Mouse (Mus musculus) lung, postnatal 0 days (tissue): ENCODE results near the gene Shisa8. TPM values are rescaled to one million over a fixed set of nuclear protein-coding genes. Genes with fewer than 3 reads are reported as not detected.
A peak's percentile ranks its signal among the peaks of the same experiment; 100 is the strongest.
"Not testable (repeated sequence)": the region's sequence is repeated elsewhere in the genome, so short reads cannot be mapped to it uniquely, and the experiment has no call there.

ENCODE experiments used
- ATAC-seq: fragments of 200-750 bp; cut with Nextera tagmentation; 2 replicates; pipeline ENCODE4 v1.8.0; 2017; ENCODE audit warnings: moderate library complexity
- DNase-seq: peaks from one replicate; pipeline ENCODE4 v3.0.0-alpha.2; 2016; ENCODE audit warnings: low spot score
- H3K27ac ChIP-seq: fragments of 300-500 bp; sonication (generic); 2 replicates; pipeline ENCODE4 v1.5.1; 2014; ENCODE audit warnings: antibody characterized with exemption, mild to moderate bottlenecking, low read length, mixed read lengths
- H3K27me3 ChIP-seq: fragments of 300-500 bp; sonication (generic); replicated peaks from 2 replicates; pipeline ENCODE4 v1.6.1; 2014; ENCODE audit warnings: low read length, mixed read lengths; ENCODE audit not compliant: insufficient read depth
- H3K36me3 ChIP-seq: fragments of 300-500 bp; sonication (generic); 2 replicates; pipeline ENCODE4 v1.6.1; 2014; ENCODE audit warnings: low read length, mixed read lengths; ENCODE audit not compliant: insufficient read depth
- H3K4me1 ChIP-seq: fragments of 300-500 bp; sonication (generic); 2 replicates; pipeline ENCODE4 v1.6.1; 2014; ENCODE audit warnings: antibody characterized with exemption, low read depth, low read length, mixed read lengths; ENCODE audit not compliant: insufficient read depth
- H3K4me2 ChIP-seq: fragments of 300-500 bp; sonication (generic); replicated peaks from 2 replicates; pipeline ENCODE4 v1.6.1; 2014; ENCODE audit warnings: low read depth, mild to moderate bottlenecking, low read length, moderate library complexity, mixed read lengths
- H3K4me3 ChIP-seq: fragments of 300-500 bp; sonication (generic); 2 replicates; pipeline ENCODE4 v1.5.1; 2014; ENCODE audit warnings: low read depth, low read length
- H3K9ac ChIP-seq: fragments of 300-500 bp; sonication (generic); replicated peaks from 2 replicates; pipeline ENCODE4 v1.6.1; 2014; ENCODE audit warnings: low read depth, mild to moderate bottlenecking
- H3K9me3 ChIP-seq: fragments of 300-500 bp; sonication (generic); 2 replicates; pipeline ENCODE4 v1.6.1; 2016; ENCODE audit warnings: low read length, mixed read lengths
- CTCF ChIP-seq: IDR thresholded peaks from 2 replicates; pipeline ENCODE4 v1.5.1; 2016; ENCODE audit warnings: antibody characterized with exemption, mild to moderate bottlenecking
- EP300 ChIP-seq: IDR thresholded peaks from 2 replicates; pipeline ENCODE4 v1.6.1; 2016; ENCODE audit warnings: antibody characterized with exemption, mild to moderate bottlenecking, control low read depth
- WGBS: fragments of 180-500 bp; shearing (Covaris S2); extraction: QIAGEN DNeasy Blood & Tissue Kit; methylation state at CpG from one replicate; pipeline ENCODE4 v1.1.7; 2014; 5-methylcytosine and 5-hydroxymethylcytosine counted together
- polyA plus RNA-seq: library from polyadenylated mRNA; unstranded; fragments of >200 nt; fragmentation: Nextera tagmentation; extraction: Ambion mirVana; gene quantifications from 2 replicates; pipeline ENCODE4 v1.2.1, GENCODE M21; 2015

The Shisa8 gene
- polyA plus RNA-seq, 1 experiment from 2014 or later, result 0.29 TPM

DNA sequence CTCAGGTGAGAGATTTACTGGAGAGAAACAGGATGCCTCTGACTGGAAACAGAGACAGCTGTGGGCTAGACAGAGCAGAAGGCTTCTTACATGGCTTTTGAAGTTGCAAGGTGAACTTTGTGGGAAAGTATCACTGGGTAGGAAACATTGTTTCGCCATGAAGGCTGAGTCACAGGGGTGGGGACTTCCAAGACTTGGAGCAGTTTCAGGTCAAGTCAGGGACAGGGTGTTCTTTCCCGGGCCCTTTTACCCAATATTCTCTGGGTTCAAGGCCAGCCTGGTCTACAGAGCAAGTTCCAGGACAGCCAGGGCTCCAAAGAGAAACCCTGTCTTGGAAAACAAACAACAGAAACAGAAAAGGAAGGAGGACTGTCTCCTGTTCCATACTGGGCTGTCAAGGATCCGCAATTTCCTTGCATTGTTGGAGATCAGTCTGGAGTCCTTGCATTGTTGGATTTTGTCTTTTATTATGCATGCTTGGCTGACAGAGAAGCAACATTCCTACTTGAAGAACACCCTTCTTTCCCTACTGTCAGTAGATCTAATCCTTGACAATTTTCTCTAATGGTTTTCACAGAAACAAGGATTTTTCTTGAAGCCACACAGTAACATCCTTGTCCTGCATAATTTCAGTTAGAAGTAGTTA lies 34.6 kb upstream of the Shisa8 start:
- Histone ChIP-seq H3K27me3 (no peaks in the 10 kb centered on the region), H3K9me3 (no peaks in the 10 kb centered on the region), H3K27ac (no peak overlapping the region), H3K4me3 (no peak overlapping the region), H3K4me2 (no peak overlapping the region), H3K36me3 (no peaks in the 10 kb centered on the region), H3K9ac (no peak overlapping the region), H3K4me1 (peaks cover 5% of the 10 kb centered on the region; the same call in 1 of the 2 replicates)
- peak; percentile 9 for DNase-seq
- no peak for ATAC-seq
- TF ChIP-seq EP300 (0 out of 2 replicates have a peak, but pooled peaks have one; percentile 29), CTCF (no peak)
- WGBS, result 63% methylated on average over 3 of the region's 3 CpGs

DNA sequence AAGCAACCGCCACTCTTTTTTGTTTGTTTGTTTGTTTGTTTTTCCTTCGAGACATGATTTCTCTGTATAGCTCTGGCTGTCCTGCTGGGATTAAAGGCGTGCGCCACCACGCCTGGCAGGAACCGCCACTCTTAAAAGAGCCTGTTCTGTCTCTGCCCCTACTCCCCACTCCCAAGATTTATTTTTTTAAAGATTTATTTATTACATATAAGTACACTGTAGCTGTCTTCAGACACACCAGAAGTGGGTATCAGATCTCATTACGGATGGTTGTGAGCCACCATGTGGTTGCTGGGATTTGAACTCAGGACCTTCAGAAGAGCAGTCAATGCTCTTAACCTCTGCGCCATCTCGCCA lies 32.2 kb upstream of the Shisa8 start:
- H3K9ac ChIP-seq, H3K36me3 ChIP-seq, H3K27me3 ChIP-seq, H3K9me3 ChIP-seq, DNase-seq, H3K4me1 ChIP-seq, H3K27ac ChIP-seq, ATAC-seq: not testable (repeated sequence)
- peak overlapping the region; percentile 69 for H3K4me3 ChIP-seq
- 20% methylated on average over 9 of the region's 9 CpGs for WGBS
- peak overlapping the region; percentile 81 for H3K4me2 ChIP-seq

DNA sequence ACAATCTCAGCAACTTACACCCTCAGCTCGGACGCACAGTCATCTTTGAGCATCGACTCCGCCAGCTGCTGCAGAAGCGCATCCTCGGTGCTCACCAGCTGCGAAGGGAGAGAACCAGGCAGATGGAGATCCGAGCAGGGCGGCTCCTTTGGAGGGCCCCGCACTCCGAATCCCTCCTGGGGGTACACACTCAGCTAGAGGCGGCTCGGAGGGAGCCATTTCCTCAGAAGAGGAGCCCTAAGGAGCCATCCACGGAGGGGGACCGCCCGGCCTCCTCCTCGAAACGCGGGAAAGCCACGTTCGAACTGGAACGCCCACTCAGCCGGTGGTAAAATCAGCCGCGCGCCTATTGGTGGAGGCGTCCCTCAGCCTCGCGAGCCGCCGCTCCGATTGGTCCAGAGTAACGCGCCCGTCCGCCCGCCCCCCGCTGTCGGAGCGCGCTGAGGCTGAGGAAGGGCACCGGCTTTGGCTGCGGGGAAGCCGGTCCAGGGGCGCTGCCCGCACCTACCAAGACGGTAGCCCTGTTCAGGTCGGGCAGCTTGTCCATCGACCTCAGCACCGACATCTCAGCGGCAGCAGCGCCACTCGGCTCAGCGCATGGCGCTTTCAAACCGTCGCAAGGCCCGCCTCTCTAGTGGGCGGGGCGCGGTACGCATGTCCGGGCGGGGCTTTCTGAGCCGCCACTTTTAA lies 31.6 kb upstream of the Shisa8 start, which contains the start of gene Cenpm:
Gene Cenpm, minus strand, starts transcription at position 634 of the 690 bp plus-strand sequence.
- Histone ChIP-seq H3K9me3 (no peaks in the 10 kb centered on the region), H3K27me3 (no peaks in the 10 kb centered on the region), H3K4me2 (peak within 1 kb of the TSS; percentile 81), H3K4me1 (peaks cover 5% of the 10 kb centered on the region; the same call in 1 of the 2 replicates), H3K27ac (no peak within 1 kb of the TSS), H3K36me3 (no peaks in the 10 kb centered on the region), H3K9ac (0 out of 2 replicates have a peak within 1 kb of the TSS, but pooled peaks have one; percentile 23), H3K4me3 (peak within 1 kb of the TSS; percentile 69)
- TF ChIP-seq EP300 (no peak), CTCF (no peak)
- DNase-seq (peak; percentile 92), ATAC-seq (peak; percentile 99)
- WGBS, result under 1% methylated on average over 59 of the region's 65 CpGs

DNA sequence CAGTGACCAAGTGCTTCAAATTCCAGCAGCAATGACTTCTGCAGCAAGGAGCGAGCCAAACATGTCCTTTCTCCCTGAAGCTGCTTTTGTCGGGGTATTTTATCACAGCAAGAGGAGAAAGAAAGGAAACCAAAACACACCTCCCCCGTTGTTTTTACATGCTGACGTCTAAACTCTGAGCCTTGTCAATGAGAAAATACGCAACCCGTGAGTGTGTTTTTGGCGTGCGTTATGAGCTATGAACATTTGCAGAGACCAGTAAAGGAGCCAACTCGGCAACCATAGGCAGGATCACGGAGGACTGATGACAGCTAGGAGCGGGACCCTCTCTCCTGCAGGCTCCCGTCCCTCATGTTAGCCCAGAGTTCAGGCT lies 31.1 kb upstream of the Shisa8 start:
- 1% methylated on average over 12 of the region's 12 CpGs for WGBS
- H3K27ac ChIP-seq, result no peak overlapping the region

DNA sequence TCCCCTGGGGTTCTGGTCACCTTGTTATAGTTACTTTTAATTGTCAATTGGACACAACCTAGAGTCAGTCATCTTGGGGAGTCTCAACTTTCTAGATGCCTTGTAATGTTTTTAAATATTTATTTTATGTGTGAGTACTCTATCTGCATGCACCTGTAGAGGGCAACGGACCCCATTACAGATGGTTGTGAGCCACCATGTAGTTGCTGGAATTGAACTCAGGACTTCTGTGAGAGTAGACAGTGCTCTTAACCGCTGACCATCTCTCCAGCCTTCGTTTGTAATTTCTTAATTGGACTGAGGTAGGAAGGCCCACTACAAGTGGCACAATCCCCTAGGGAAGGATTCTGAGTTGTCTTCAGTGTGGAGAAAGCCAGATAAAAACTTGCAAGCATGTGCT lies 30.7 kb upstream of the Shisa8 start:
- H3K36me3 ChIP-seq, result no peaks in the 10 kb centered on the region
- no peak for TF ChIP-seq EP300
- TF ChIP-seq CTCF, result no peak
- ATAC-seq, result no peak
- no peaks in the 10 kb centered on the region for H3K9me3 ChIP-seq
- H3K9ac ChIP-seq, result no peak overlapping the region
- peaks cover 5% of the 10 kb centered on the region; the same call in 1 of the 2 replicates for H3K4me1 ChIP-seq
- H3K27ac ChIP-seq, result no peak overlapping the region
- WGBS, result 64% methylated on average over 3 of the region's 3 CpGs
- peak overlapping the region; percentile 69; the same call in 1 of the 2 replicates for H3K4me3 ChIP-seq
- H3K27me3 ChIP-seq, result no peaks in the 10 kb centered on the region
- no peak for DNase-seq
- peak overlapping the region; percentile 81 for H3K4me2 ChIP-seq

More for the DNA sequence above, 31.1 kb upstream of the Shisa8 start:
- Histone ChIP-seq H3K9me3 (no peaks in the 10 kb centered on the region), H3K4me1 (peaks cover 5% of the 10 kb centered on the region; the same call in 1 of the 2 replicates), H3K4me3 (peak overlapping the region; percentile 69), H3K4me2 (peak overlapping the region; percentile 81), H3K9ac (0 out of 2 replicates have a peak overlapping the region, but pooled peaks have one; percentile 23), H3K36me3 (no peaks in the 10 kb centered on the region), H3K27me3 (no peaks in the 10 kb centered on the region)
- no peak for ATAC-seq
- TF ChIP-seq CTCF (no peak), EP300 (no peak)
- no peak for DNase-seq

DNA sequence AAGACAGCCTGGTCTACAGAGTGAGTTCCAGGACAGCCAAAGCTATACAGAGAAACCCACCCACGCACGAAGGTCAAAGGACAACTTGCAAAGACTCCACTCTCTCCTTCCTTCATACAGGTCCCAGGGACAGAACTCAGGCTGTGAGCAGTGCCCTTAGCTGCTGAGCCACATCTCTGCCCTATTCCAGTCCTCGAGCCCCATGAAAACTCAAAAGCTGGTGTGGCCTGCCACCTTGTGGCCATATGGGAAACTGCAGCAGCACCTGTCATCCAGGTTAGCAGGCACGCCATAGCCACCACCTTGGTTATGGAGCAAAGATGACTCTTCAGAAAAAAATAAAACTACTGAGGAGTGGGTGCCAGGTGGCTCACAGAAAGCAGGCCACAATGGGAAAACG lies 23.9 kb upstream of the Shisa8 start:
- no peaks in the 10 kb centered on the region for H3K27me3 ChIP-seq

More for the DNA sequence above, 23.9 kb upstream of the Shisa8 start:
- H3K9me3 ChIP-seq, result no peaks in the 10 kb centered on the region
- H3K9ac ChIP-seq, result no peak overlapping the region
- H3K36me3 ChIP-seq, result no peaks in the 10 kb centered on the region
- no peaks in the 10 kb centered on the region for H3K4me1 ChIP-seq
- peak; percentile 80 for DNase-seq
- H3K4me3 ChIP-seq, result no peak overlapping the region
- ATAC-seq, result peak; percentile 70
- no peak overlapping the region for H3K27ac ChIP-seq
- H3K4me2 ChIP-seq, result no peak overlapping the region
- WGBS, result 9% methylated on average over 5 of the region's 5 CpGs
- peak; percentile 99 for TF ChIP-seq CTCF
- no peak for TF ChIP-seq EP300
